ENCODE assay signal across 15 mouse cellular contexts in genomic region chr16:66706476-66706875, GRCm38 (mm10).
"Had no signal": no experiment of that assay in that cellular context is flagged by ENCODE, and none has a peak within 500 bp of the region (broad histone marks: within the 10 kb centered on the region; RNA-seq: fewer than 3 reads in every experiment).

No protein-coding gene starts in this region.

- DNase-seq: heart, postnatal 10 days; heart, postnatal 36 days; heart, postnatal 4 days; kidney, adult 11 months; kidney, adult 18-20 months; kidney, adult 2 months; kidney, adult 8-10 months; kidney, adult 9 months; kidney, postnatal 10 days; kidney, postnatal 14 days; kidney, postnatal 25 days; kidney, postnatal 36 days; kidney, postnatal 4 days; layer of hippocampus, adult 9-11 months; layer of hippocampus, postnatal 36 days had no signal
